Mouse (Mus musculus): ENCODE measurements at regions not wholly inside any gene's neighbourhood (a gene's known extent, or its start where the extent isn't known, plus 50 kb on each side); places are given as distances from the start of the nearest gene placed in this dataset.
A peak's percentile ranks its signal among the peaks of the same experiment; 100 is the strongest.
"Not testable (repeated sequence)": the region's sequence is repeated elsewhere in the genome, so short reads cannot be mapped to it uniquely, and the experiment has no call there.

GRCm38 (mm10) chr17:60966401-60966800 is 1914.7 kb downstream of the Efna5 start:
- DNase-seq (ENCODE audit: low spot score) = no peak

- no peak for DNase-seq (ENCODE audit: low spot score)
Observed at GRCm38 (mm10) chr17:60965660-60966059, 1915.5 kb downstream of the Efna5 start.

- peak; percentile 18 for DNase-seq (ENCODE audit: low spot score)
Observed at GRCm38 (mm10) chr17:60951464-60951863, 1929.7 kb downstream of the Efna5 start.

- DNase-seq (ENCODE audit: low spot score) = no peak
Observed at GRCm38 (mm10) chr17:60937754-60938508, 1924.8 kb upstream of the Nudt12 start.

- no peak for DNase-seq (ENCODE audit: low spot score)
Observed at GRCm38 (mm10) chr17:60934223-60934622, 1921.1 kb upstream of the Nudt12 start.

- DNase-seq (ENCODE audit: low spot score) = no peak
Observed at GRCm38 (mm10) chr17:60925822-60926383, 1912.7 kb upstream of the Nudt12 start.

- not testable (repeated sequence) for DNase-seq (ENCODE audit: low spot score)
Observed at GRCm38 (mm10) chr17:60882721-60883120, 1869.5 kb upstream of the Nudt12 start.

- DNase-seq (ENCODE audit: low spot score) = no peak
Observed at GRCm38 (mm10) chr17:60857445-60857844, 1844.3 kb upstream of the Nudt12 start.

GRCm38 (mm10) chr17:60854659-60855058 is 1841.5 kb upstream of the Nudt12 start:
- DNase-seq (ENCODE audit: low spot score) = no peak

- DNase-seq (ENCODE audit: low spot score) = not testable (repeated sequence)
Observed at GRCm38 (mm10) chr17:60838794-60839193, 1825.6 kb upstream of the Nudt12 start.

- DNase-seq (ENCODE audit: low spot score) = no peak
Observed at GRCm38 (mm10) chr17:60832531-60832930, 1819.4 kb upstream of the Nudt12 start.

- no peak for DNase-seq (ENCODE audit: low spot score)
Observed at GRCm38 (mm10) chr17:60830498-60830897, 1817.3 kb upstream of the Nudt12 start.

- DNase-seq (ENCODE audit: low spot score) = no peak
Observed at GRCm38 (mm10) chr17:60804715-60805449, 1791.7 kb upstream of the Nudt12 start.

GRCm38 (mm10) chr17:60762270-60762669 is 1749.1 kb upstream of the Nudt12 start:
- DNase-seq (ENCODE audit: low spot score) = no peak

GRCm38 (mm10) chr17:60761100-60761499 is 1747.9 kb upstream of the Nudt12 start:
- DNase-seq (ENCODE audit: low spot score) = no peak

- DNase-seq (ENCODE audit: low spot score) = no peak
Observed at GRCm38 (mm10) chr17:60742856-60743255, 1729.7 kb upstream of the Nudt12 start.

GRCm38 (mm10) chr17:60738211-60738610 is 1725.0 kb upstream of the Nudt12 start:
- no peak for DNase-seq (ENCODE audit: low spot score)

- DNase-seq (ENCODE audit: low spot score) = no peak
Observed at GRCm38 (mm10) chr17:60720138-60720537, 1707.0 kb upstream of the Nudt12 start.

GRCm38 (mm10) chr17:60717931-60718621 is 1704.9 kb upstream of the Nudt12 start:
- DNase-seq (ENCODE audit: low spot score) = no peak

- no peak for DNase-seq (ENCODE audit: low spot score)
Observed at GRCm38 (mm10) chr17:60717494-60717893, 1704.3 kb upstream of the Nudt12 start.
